Mouse (Mus musculus) liver (tissue): ENCODE data around the gene Kars.

Experiments
- DNase-seq: peaks from one replicate; pipeline ENCODE4 v3.0.0-alpha.2; 2020; ENCODE audit warnings: mixed read lengths

Gene Kars

GRCm38 (mm10) chr8:111978147-111978546 is 33.0 kb downstream of the Kars start:
- DNase-seq = no peak

- DNase-seq = no peak
Measured at GRCm38 (mm10) chr8:111976326-111976725, 34.8 kb downstream of the Kars start.

GRCm38 (mm10) chr8:111975706-111976105 is 35.4 kb downstream of the Kars start:
- no peak for DNase-seq

- no peak for DNase-seq
Measured at GRCm38 (mm10) chr8:111974138-111974537, 37.0 kb downstream of the Kars start.

GRCm38 (mm10) chr8:111968991-111969390 is 42.1 kb downstream of the Kars start:
- no peak for DNase-seq

- no peak for DNase-seq
Measured at GRCm38 (mm10) chr8:111968541-111968940, 42.6 kb downstream of the Kars start.

GRCm38 (mm10) chr8:111967246-111967870 is 43.8 kb downstream of the Kars start:
- peak; percentile 23 for DNase-seq

GRCm38 (mm10) chr8:111964849-111965561 is 46.1 kb downstream of the Kars start:
- no peak for DNase-seq

GRCm38 (mm10) chr8:111964351-111964750 is 46.8 kb downstream of the Kars start:
- no peak for DNase-seq

- DNase-seq = no peak
Measured at GRCm38 (mm10) chr8:111963546-111963945, 47.6 kb downstream of the Kars start.

GRCm38 (mm10) chr8:111963091-111963490 is 48.0 kb downstream of the Kars start:
- no peak for DNase-seq

GRCm38 (mm10) chr8:111962589-111962988 is 48.5 kb downstream of the Kars start:
- no peak for DNase-seq

GRCm38 (mm10) chr8:111961330-111961729 is 49.8 kb downstream of the Kars start:
- DNase-seq = no peak

- no peak for DNase-seq
Measured at GRCm38 (mm10) chr8:111960591-111961321, 50.4 kb downstream of the Kars start.

GRCm38 (mm10) chr8:111957231-111957630 is 53.9 kb downstream of the Kars start:
- no peak for DNase-seq

GRCm38 (mm10) chr8:111955879-111956278 is 55.2 kb downstream of the Kars start:
- no peak for DNase-seq

GRCm38 (mm10) chr8:111954844-111955594 is 56.1 kb downstream of the Kars start:
- no peak for DNase-seq

GRCm38 (mm10) chr8:111951936-111952335 is 59.2 kb downstream of the Kars start:
- DNase-seq = no peak

- DNase-seq = no peak
Measured at GRCm38 (mm10) chr8:111951317-111951716, 59.8 kb downstream of the Kars start.

- no peak for DNase-seq
Measured at GRCm38 (mm10) chr8:111950846-111951245, 60.3 kb downstream of the Kars start.

GRCm38 (mm10) chr8:111947954-111948353 is 63.2 kb downstream of the Kars start:
- no peak for DNase-seq

- no peak for DNase-seq
Measured at GRCm38 (mm10) chr8:111947144-111947543, 64.0 kb downstream of the Kars start.

- DNase-seq = no peak
Measured at GRCm38 (mm10) chr8:111943544-111943943, 67.6 kb downstream of the Kars start.
